Mouse (Mus musculus): ENCODE measurements at regions not wholly inside any gene's neighbourhood (a gene's known extent, or its start where the extent isn't known, plus 50 kb on each side); places are given as distances from the start of the nearest gene placed in this dataset.

DNA sequence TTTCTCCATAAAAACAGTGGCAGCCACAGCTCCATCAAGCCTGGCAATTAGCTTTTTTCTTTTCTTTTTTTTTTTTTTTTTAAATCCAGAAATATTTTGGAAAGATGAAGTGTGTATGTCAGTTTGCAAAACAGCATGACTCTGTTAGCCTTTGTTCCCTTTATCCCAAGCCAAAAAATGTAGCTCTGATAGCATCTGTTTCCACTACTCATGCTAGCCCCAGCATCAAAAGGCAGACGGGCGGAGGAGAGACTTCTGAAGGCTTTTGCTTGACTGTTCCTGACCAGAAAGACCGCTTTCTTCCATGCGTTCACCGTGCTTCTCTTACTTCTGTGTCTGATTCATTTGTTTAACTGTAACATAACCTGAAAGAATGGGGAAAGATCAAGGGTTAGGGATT, 1039.5 kb downstream of the Ttll7 start:
- H3K4me2 ChIP-seq: no peak overlapping the region
- H3K36me3 ChIP-seq: no peaks in the 10 kb centered on the region
- WGBS: 67% methylated on average over 5 of the region's 5 CpGs
- H3K27me3 ChIP-seq (replicated peaks): no peaks in the 10 kb centered on the region
- ATAC-seq (ENCODE audit: extremely low read depth, insufficient number of reproducible peaks, low FRiP score, low TSS enrichment): no peak
- no peak overlapping the region for H3K27ac ChIP-seq (replicated peaks)
- no peaks in the 10 kb centered on the region for H3K9me3 ChIP-seq
- H3K9ac ChIP-seq: no peak overlapping the region
- no peaks in the 10 kb centered on the region for H3K4me1 ChIP-seq
- H3K4me3 ChIP-seq: no peak overlapping the region

DNA sequence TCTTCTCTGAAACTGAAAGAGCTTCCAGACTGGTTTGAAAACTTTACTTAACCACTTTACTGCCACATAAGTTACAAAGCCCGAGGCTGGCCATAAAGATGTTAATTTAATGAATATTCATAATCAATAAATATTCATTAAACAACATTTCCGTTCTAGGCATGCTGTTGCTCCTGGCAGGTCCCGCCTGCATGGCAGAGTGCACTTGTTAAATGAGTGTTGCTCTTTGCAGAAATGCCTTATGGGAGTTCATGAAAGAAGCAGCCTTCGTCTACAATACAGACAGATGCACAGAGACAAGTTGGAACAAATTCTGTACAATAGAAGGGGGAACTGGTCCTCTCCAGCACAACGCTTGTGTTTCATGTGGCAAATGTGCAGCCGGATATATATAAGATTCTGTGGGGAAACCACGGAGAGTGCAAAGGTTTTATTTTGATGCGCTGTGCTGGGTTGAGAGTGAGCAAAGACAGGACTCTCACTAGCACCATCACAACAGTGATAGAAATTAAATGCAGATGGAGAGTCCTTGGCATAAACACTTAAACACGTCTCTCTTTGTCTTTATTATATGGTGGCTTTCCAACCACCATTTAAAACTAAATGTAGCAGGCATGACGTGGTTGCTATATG, 1034.2 kb downstream of the Ttll7 start:
- ATAC-seq (ENCODE audit: extremely low read depth, insufficient number of reproducible peaks, low FRiP score, low TSS enrichment): no peak

DNA sequence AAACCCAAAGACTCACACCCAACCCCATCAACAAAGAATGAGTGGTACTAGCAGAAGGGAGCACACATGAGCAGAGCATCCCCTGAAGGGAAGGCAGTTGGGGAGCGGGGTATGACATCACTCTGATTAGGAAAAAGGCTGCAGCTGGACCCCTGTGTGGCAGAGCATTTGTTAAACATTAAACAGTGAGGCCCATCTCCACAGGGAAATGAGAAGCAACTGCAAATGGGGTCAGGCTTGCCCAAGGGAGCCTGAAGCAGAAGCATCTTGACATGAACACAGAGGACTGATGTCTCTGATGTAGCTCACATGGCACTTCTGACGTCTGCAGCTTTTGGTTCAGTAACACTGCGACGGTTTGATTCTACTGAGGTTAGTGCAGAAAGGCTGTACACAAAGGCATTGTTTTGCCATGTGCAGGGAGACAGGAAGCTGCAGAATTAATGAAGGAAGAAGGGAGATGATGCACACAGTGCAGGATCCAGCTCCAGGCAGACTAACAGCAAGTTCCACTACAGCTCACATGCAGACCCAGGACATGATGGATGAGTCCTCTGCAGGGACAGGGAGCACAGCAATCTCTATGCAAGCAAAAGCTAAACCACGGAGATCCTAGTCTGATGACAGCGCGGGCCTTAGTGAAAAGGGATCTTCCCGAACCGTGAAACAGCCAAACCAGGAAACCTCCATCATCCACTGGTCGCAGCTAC, 1030.9 kb downstream of the Ttll7 start:
- H3K36me3 ChIP-seq: no peaks in the 10 kb centered on the region
- no peaks in the 10 kb centered on the region for H3K9me3 ChIP-seq
- 66% methylated on average over 10 of the region's 10 CpGs for WGBS
- H3K27me3 ChIP-seq (replicated peaks): no peaks in the 10 kb centered on the region
- no peak overlapping the region for H3K4me3 ChIP-seq
- ATAC-seq (ENCODE audit: extremely low read depth, insufficient number of reproducible peaks, low FRiP score, low TSS enrichment): no peak
- no peak overlapping the region for H3K9ac ChIP-seq
- no peak overlapping the region for H3K4me2 ChIP-seq
- no peaks in the 10 kb centered on the region for H3K4me1 ChIP-seq
- H3K27ac ChIP-seq (replicated peaks): no peak overlapping the region

More for the DNA sequence above, 1034.2 kb downstream of the Ttll7 start:
- Histone ChIP-seq H3K27me3 (replicated peaks) (no peaks in the 10 kb centered on the region), H3K4me1 (no peaks in the 10 kb centered on the region), H3K4me3 (no peak overlapping the region), H3K9ac (no peak overlapping the region), H3K27ac (replicated peaks) (no peak overlapping the region), H3K9me3 (no peaks in the 10 kb centered on the region), H3K4me2 (no peak overlapping the region), H3K36me3 (no peaks in the 10 kb centered on the region)
- 79% methylated on average over 10 of the region's 10 CpGs for WGBS

DNA sequence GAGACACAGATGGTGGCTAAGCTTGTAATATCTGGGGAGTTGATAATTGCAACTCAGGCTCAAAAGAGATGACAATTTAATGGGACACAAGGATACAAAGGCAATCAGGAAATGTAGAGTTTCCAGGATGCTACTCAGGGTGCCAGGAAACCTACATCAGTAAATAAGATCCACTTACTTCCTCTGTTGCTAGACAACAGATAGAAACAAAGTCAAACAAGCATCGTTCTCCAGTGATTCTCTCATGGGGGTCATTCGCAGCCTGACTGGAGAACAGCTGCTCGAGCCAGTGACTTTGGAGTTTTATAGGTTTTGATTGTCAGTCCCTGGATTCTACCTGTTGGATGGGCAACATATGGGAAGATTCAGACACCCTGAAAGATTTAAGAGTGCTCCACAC, 1026.5 kb downstream of the Ttll7 start:
- no peak for ATAC-seq (ENCODE audit: extremely low read depth, insufficient number of reproducible peaks, low FRiP score, low TSS enrichment)
- 58% methylated on average over 3 of the region's 3 CpGs for WGBS
- H3K27me3 ChIP-seq (replicated peaks): no peaks in the 10 kb centered on the region
- H3K4me1 ChIP-seq: no peaks in the 10 kb centered on the region
- no peaks in the 10 kb centered on the region for H3K36me3 ChIP-seq
- H3K27ac ChIP-seq (replicated peaks): no peak overlapping the region
- no peak overlapping the region for H3K4me3 ChIP-seq
- no peak overlapping the region for H3K9ac ChIP-seq
- H3K9me3 ChIP-seq: no peaks in the 10 kb centered on the region
- no peak overlapping the region for H3K4me2 ChIP-seq

DNA sequence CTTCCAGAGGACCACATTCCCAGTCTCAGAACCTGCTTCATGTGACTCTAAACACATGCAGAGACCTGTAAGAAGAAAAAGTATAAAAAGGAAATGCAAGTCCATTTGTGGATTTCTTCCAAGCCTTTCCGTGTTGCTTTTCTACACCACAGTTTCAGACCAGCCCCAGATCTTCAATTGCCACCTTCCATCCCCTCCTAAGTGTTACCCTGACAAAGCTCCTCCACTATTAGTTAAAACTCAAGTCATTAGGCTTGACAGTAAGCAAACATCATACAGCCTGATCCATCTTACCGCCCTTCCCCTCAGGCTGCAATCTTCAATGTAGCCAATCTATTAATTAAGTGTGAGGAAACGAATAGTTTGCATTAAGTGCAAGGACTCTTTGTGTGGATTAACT, 1016.1 kb downstream of the Ttll7 start:
- WGBS: 57% methylated on average over 3 of the region's 3 CpGs
- ATAC-seq (ENCODE audit: extremely low read depth, insufficient number of reproducible peaks, low FRiP score, low TSS enrichment): no peak
- H3K4me1 ChIP-seq: no peaks in the 10 kb centered on the region
- H3K9ac ChIP-seq: no peak overlapping the region
- H3K36me3 ChIP-seq: no peaks in the 10 kb centered on the region
- no peaks in the 10 kb centered on the region for H3K9me3 ChIP-seq
- no peak overlapping the region for H3K27ac ChIP-seq (replicated peaks)
- H3K4me3 ChIP-seq: no peak overlapping the region
- no peak overlapping the region for H3K4me2 ChIP-seq
- no peaks in the 10 kb centered on the region for H3K27me3 ChIP-seq (replicated peaks)

DNA sequence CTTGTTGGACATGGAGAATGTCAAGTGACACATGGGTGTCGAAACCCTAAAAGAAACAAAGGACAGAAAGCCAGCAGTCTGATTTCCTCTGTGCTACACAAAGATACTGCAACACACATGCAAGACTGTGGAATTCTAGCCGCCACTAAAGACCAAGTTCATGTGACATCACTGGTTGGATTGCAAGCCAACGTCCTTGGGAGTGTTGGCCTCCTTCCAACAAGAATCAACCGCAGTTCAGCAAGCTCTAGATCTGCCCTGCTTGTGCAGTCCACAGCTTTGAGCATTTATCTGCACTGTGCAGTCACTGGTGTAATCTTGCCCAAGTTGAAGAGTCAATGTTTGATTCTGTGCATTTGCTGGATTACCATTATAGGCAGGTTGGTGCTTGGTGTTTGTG, 1001.2 kb downstream of the Ttll7 start:
- 25% methylated on average over 4 of the region's 4 CpGs for WGBS

DNA sequence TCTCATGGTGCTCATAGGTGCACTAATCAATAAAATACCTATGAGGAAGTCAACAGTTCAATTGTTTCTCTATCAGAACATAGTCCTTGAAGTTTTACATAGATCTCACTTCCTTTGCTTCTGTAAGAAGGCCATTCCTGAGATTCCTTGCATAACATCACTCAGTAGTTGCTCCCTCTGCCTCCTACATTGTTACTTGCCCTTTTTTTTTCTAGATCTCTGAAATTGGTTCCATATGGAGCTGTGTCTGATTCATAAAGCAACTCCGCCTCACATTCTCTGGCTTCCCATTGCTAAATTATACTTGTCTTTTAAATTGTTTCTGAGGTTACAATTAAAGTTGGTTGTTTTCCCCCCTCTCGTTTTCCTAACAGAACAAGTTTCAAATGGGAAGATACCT, 1000.7 kb downstream of the Ttll7 start:
- no peak for ATAC-seq (ENCODE audit: extremely low read depth, insufficient number of reproducible peaks, low FRiP score, low TSS enrichment)
- H3K4me2 ChIP-seq: no peak overlapping the region
- H3K4me3 ChIP-seq: no peak overlapping the region
- H3K27ac ChIP-seq (replicated peaks): peak overlapping the region; percentile 9
- no peaks in the 10 kb centered on the region for H3K27me3 ChIP-seq (replicated peaks)
- no peak overlapping the region for H3K9ac ChIP-seq
- WGBS: 79% methylated on average over 2 of the region's 2 CpGs
- peaks cover 8% of the 10 kb centered on the region for H3K4me1 ChIP-seq
- H3K36me3 ChIP-seq: no peaks in the 10 kb centered on the region
- H3K9me3 ChIP-seq: no peaks in the 10 kb centered on the region

More for the DNA sequence above, 1001.2 kb downstream of the Ttll7 start:
- ATAC-seq (ENCODE audit: extremely low read depth, insufficient number of reproducible peaks, low FRiP score, low TSS enrichment): peak; percentile 19; the same call in 1 of the 2 replicates
- Histone ChIP-seq H3K36me3 (no peaks in the 10 kb centered on the region), H3K4me1 (peaks cover 8% of the 10 kb centered on the region), H3K9me3 (no peaks in the 10 kb centered on the region), H3K27ac (replicated peaks) (peak overlapping the region; percentile 9), H3K4me3 (no peak overlapping the region), H3K9ac (no peak overlapping the region), H3K27me3 (replicated peaks) (no peaks in the 10 kb centered on the region), H3K4me2 (no peak overlapping the region)

DNA sequence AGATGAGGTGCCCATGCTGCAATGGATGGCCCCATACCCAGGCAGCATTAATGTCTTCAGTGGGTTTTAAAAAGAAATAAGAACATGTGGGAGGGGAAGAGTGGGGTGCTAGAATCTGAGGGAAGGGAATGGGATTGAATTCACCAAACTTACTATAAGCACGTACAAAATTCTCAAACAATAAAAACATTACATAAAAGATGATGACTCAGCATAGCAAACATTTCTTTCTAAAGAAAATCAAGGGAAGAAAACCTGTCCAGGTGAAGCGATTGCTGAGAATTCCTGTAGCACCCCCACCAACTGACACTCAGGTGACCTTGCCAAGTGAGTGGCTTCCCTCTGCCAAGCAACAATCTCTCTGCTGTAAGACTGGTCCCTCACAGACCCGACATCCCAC, 989.2 kb downstream of the Ttll7 start:
- no peak overlapping the region for H3K4me2 ChIP-seq
- ATAC-seq (ENCODE audit: extremely low read depth, insufficient number of reproducible peaks, low FRiP score, low TSS enrichment): no peak
- no peak overlapping the region for H3K27ac ChIP-seq (replicated peaks)
- no peak overlapping the region for H3K9ac ChIP-seq
- H3K4me1 ChIP-seq: no peaks in the 10 kb centered on the region
- 57% methylated on average over 3 of the region's 3 CpGs for WGBS
- H3K4me3 ChIP-seq: no peak overlapping the region
- no peaks in the 10 kb centered on the region for H3K9me3 ChIP-seq
- no peaks in the 10 kb centered on the region for H3K27me3 ChIP-seq (replicated peaks)
- no peaks in the 10 kb centered on the region for H3K36me3 ChIP-seq

DNA sequence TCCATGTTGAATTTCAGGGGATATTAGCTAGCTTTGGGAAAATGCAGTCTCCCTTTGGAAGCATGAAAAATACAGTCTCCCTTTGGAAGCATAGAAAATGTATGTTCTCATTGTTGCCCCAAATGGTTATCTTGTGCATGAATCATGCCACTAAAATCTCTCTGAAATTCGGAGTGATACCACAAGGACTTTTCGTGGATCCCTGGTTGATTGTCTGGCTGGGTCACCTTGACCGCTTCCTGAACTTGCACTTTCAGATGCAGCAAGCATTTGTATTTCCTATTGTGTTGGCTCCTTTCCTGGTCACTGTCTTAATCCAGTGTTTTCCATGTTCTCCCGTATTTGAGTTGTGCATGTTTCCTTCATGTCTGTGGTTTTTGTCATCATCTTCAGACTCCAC, 986.6 kb downstream of the Ttll7 start:
- Histone ChIP-seq H3K4me3 (no peak overlapping the region), H3K36me3 (no peaks in the 10 kb centered on the region), H3K9me3 (no peaks in the 10 kb centered on the region), H3K4me1 (no peaks in the 10 kb centered on the region), H3K4me2 (no peak overlapping the region), H3K27me3 (replicated peaks) (no peaks in the 10 kb centered on the region), H3K27ac (replicated peaks) (no peak overlapping the region), H3K9ac (no peak overlapping the region)
- ATAC-seq (ENCODE audit: extremely low read depth, insufficient number of reproducible peaks, low FRiP score, low TSS enrichment): no peak
- 70% methylated on average over 4 of the region's 4 CpGs for WGBS

DNA sequence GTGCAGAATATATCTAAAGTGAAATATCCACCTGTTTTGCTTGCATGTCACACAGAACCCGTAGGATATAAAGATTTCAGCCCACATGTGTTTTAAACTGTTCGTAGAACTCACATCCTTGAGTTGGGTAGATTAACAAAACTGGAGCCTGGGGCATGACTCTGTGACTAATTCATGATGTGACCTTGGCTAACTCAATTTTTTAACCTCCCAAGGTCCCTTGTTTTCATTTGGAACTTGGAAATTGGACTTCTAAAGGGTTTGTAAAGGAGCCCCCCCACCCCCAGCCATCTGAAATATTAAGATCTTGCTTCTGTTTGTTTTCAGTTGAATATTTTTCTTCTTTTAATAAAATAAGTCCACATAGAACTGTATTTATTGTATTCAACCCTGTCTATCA, 983.5 kb downstream of the Ttll7 start:
- no peak overlapping the region for H3K9ac ChIP-seq
- no peak overlapping the region for H3K27ac ChIP-seq (replicated peaks)
- no peak overlapping the region for H3K4me3 ChIP-seq
- no peaks in the 10 kb centered on the region for H3K27me3 ChIP-seq (replicated peaks)
- H3K36me3 ChIP-seq: no peaks in the 10 kb centered on the region
- H3K4me1 ChIP-seq: no peaks in the 10 kb centered on the region
- ATAC-seq (ENCODE audit: extremely low read depth, insufficient number of reproducible peaks, low FRiP score, low TSS enrichment): no peak
- WGBS: 80% methylated on average over 2 of the region's 2 CpGs
- no peaks in the 10 kb centered on the region for H3K9me3 ChIP-seq
- H3K4me2 ChIP-seq: no peak overlapping the region

DNA sequence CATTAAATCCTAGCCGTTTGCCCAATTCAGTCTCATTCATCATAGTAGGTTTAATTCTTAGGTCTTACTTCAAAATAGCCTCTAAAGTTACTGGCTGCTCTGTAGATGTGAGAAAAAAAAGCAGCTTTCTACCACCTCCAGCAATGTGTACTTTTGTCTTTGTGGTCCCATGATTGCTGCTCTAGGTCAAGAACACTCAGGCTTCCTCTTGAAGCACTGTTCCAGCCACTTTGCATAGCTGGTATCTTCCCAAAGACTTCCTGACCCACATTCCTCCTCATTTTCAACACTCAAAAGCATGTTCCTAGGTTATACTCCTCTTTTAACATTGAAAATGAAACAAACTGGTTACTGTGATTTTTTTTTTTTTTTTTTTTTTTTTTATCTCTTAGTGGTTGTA, 973.2 kb downstream of the Ttll7 start:
- H3K9me3 ChIP-seq: no peaks in the 10 kb centered on the region

DNA sequence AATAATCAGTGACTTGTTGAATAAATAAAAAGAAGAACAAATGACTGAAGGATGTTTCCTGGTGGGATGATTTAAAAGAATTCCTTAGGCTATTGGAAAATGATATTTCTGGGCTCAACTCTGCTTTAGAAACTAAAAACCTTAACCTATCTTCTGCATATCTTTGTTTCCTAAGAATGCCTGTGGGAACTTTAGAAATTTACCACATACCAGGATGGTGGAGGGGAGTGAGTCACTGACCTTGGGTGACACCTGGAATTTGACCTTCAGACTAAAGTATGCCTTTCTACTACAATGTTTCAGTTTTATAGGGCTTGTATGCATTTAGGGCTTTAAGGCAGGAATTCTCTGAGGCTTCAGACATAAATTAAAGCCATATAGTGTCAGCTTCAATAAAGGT, 972.3 kb downstream of the Ttll7 start:
- H3K4me2 ChIP-seq: no peak overlapping the region
- no peaks in the 10 kb centered on the region for H3K4me1 ChIP-seq
- ATAC-seq (ENCODE audit: extremely low read depth, insufficient number of reproducible peaks, low FRiP score, low TSS enrichment): no peak
- H3K27me3 ChIP-seq (replicated peaks): no peaks in the 10 kb centered on the region
- H3K27ac ChIP-seq (replicated peaks): no peak overlapping the region
- H3K4me3 ChIP-seq: no peak overlapping the region
- H3K9me3 ChIP-seq: no peaks in the 10 kb centered on the region
- H3K36me3 ChIP-seq: no peaks in the 10 kb centered on the region
- H3K9ac ChIP-seq: no peak overlapping the region

More for the DNA sequence above, 973.2 kb downstream of the Ttll7 start:
- H3K9ac ChIP-seq: no peak overlapping the region
- H3K4me2 ChIP-seq: no peak overlapping the region
- no peaks in the 10 kb centered on the region for H3K36me3 ChIP-seq
- no peak for ATAC-seq (ENCODE audit: extremely low read depth, insufficient number of reproducible peaks, low FRiP score, low TSS enrichment)
- 78% methylated on average over 1 of the region's 1 CpGs for WGBS
- no peaks in the 10 kb centered on the region for H3K4me1 ChIP-seq
- no peak overlapping the region for H3K4me3 ChIP-seq
- no peaks in the 10 kb centered on the region for H3K27me3 ChIP-seq (replicated peaks)
- no peak overlapping the region for H3K27ac ChIP-seq (replicated peaks)

Measured in heart, embryonic 13.5 days (tissue).